Mouse (Mus musculus) stomach, embryonic 14.5 days (tissue): ENCODE measurements around the gene Zfp580. TPM values are rescaled to one million over a fixed set of nuclear protein-coding genes. Genes with fewer than 3 reads are reported as not detected.
"Not testable (repeated sequence)": the region's sequence is repeated elsewhere in the genome, so short reads cannot be mapped to it uniquely, and the experiment has no call there.

ENCODE experiments used
- ATAC-seq: fragments of 200-750 bp; cut with Nextera tagmentation; 2 replicates; pipeline ENCODE4 v1.8.0; 2017; ENCODE audit warnings: low read depth, moderate TSS enrichment; ENCODE audit not compliant: insufficient number of reproducible peaks, insufficient read depth, low FRiP score
- H3K27ac ChIP-seq: fragments of 300-500 bp; sonication (generic); 2 replicates; pipeline ENCODE4 v1.5.1; 2014; ENCODE audit warnings: mild to moderate bottlenecking, low read length, moderate library complexity, mixed read lengths
- H3K27me3 ChIP-seq: fragments of 300-500 bp; sonication (generic); 2 replicates; pipeline ENCODE4 v1.6.1; 2014; ENCODE audit warnings: low read length, control low read depth, mixed read lengths; ENCODE audit not compliant: control insufficient read depth, insufficient read depth
- H3K36me3 ChIP-seq: fragments of 300-500 bp; sonication (generic); 2 replicates; pipeline ENCODE4 v1.6.1; 2014; ENCODE audit warnings: mild to moderate bottlenecking, control low read depth, low read length, moderate library complexity, mixed read lengths; ENCODE audit not compliant: control insufficient read depth, insufficient read depth
- H3K4me1 ChIP-seq: fragments of 300-500 bp; sonication (generic); 2 replicates; pipeline ENCODE4 v1.6.1; 2014; ENCODE audit warnings: low read length, control low read depth, mixed read lengths; ENCODE audit not compliant: control insufficient read depth, insufficient read depth
- H3K4me2 ChIP-seq: fragments of 300-500 bp; sonication (generic); replicated peaks from 2 replicates; pipeline ENCODE4 v1.6.1; 2014; ENCODE audit warnings: low read depth, low read length, control low read depth
- H3K4me3 ChIP-seq: fragments of 300-500 bp; sonication (generic); 2 replicates; pipeline ENCODE4 v1.5.1; 2014; ENCODE audit warnings: low read depth, low read length, control low read depth
- H3K9ac ChIP-seq: fragments of 300-500 bp; sonication (generic); replicated peaks from 2 replicates; pipeline ENCODE4 v1.6.1; 2014; ENCODE audit warnings: low read depth, mild to moderate bottlenecking, control low read depth, low read length, moderate library complexity, mixed read lengths
- H3K9me3 ChIP-seq: fragments of 300-500 bp; sonication (generic); 2 replicates; pipeline ENCODE4 v1.6.1; 2016; ENCODE audit warnings: low read depth, low read length, control low read depth; ENCODE audit not compliant: control insufficient read depth
- WGBS: fragments of 180-500 bp; shearing (Covaris S2); extraction: QIAGEN DNeasy Blood & Tissue Kit; methylation state at CpG from one replicate; pipeline ENCODE4 v1.1.7; 2014; 5-methylcytosine and 5-hydroxymethylcytosine counted together
- polyA plus RNA-seq: library from polyadenylated mRNA; unstranded; fragments of >200 nt; fragmentation: Nextera tagmentation; extraction: Ambion mirVana; gene quantifications from 2 replicates; pipeline ENCODE4 v1.2.1, GENCODE M21; 2014

The Zfp580 gene
- polyA plus RNA-seq, 1 experiment from 2014 or later, result 44.1 TPM

GRCm38 (mm10) chr7:5062360-5063001 is 11.1 kb downstream of the Zfp580 start:
- Histone ChIP-seq H3K9ac (peak overlapping the region; percentile 52), H3K4me2 (peak overlapping the region; percentile 86), H3K9me3 (no peaks in the 10 kb centered on the region), H3K36me3 (peaks cover 12% of the 10 kb centered on the region), H3K4me1 (peaks cover 7% of the 10 kb centered on the region; the same call in 1 of the 2 replicates), H3K27me3 (peaks cover 2% of the 10 kb centered on the region; the same call in 1 of the 2 replicates), H3K4me3 (peak overlapping the region; percentile 63), H3K27ac (peak overlapping the region; percentile 95)
- ATAC-seq, result peak; percentile 57
- WGBS, result under 1% methylated on average over 50 of the region's 51 CpGs

DNA sequence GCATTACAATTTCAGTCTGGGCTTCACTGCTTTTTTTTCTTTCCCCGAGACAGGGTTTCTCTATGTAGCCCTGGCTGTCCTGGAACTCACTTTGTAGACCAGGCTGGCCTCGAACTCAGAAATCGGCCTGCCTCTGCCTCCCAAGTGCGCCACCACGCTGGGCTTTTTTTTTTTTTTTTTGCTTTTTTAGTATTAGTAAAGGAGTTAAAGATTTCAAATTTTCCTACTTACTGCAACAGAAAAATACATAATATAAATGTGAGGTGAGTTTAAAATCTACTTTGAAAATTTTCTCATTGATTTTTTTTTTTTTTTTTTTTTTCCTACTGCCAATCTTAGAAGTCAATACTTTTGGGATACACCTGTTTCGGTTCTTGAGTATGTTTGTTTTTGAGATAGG is 13.5 kb downstream of the Zfp580 start:
- H3K27ac ChIP-seq, result no peak overlapping the region
- peaks cover 34% of the 10 kb centered on the region for H3K36me3 ChIP-seq
- ATAC-seq, result no peak
- WGBS, result 91% methylated on average over 6 of the region's 6 CpGs
- no peak overlapping the region for H3K4me2 ChIP-seq
- H3K27me3 ChIP-seq, result no peaks in the 10 kb centered on the region
- H3K9me3 ChIP-seq, result no peaks in the 10 kb centered on the region
- H3K9ac ChIP-seq, result no peak overlapping the region
- no peak overlapping the region for H3K4me3 ChIP-seq
- peaks cover 7% of the 10 kb centered on the region; the same call in 1 of the 2 replicates for H3K4me1 ChIP-seq

DNA sequence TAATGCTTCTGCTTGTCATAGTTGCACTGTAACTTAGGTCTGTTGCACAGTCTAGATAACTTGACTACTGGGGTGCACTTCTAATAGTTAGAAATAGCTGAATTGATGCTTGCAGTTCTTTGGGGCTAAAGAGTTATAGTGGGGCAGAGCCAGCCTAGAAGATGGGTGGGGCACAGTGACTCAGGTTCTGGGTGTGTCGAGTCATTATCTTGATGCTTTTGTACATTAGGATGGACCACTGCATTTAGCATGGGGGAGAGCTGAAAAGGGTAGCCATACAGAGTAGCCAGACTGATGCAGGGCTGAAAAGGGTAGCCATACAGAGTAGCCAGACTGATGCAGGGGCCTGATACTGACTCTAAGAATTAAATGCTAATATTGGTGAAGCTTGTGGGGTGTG is 22.2 kb downstream of the Zfp580 start:
- Histone ChIP-seq H3K27me3 (no peaks in the 10 kb centered on the region), H3K27ac (no peak overlapping the region), H3K4me2 (no peak overlapping the region), H3K9me3 (no peaks in the 10 kb centered on the region), H3K4me3 (no peak overlapping the region), H3K4me1 (no peaks in the 10 kb centered on the region), H3K9ac (no peak overlapping the region), H3K36me3 (peaks cover 86% of the 10 kb centered on the region)
- WGBS, result 67% methylated on average over 1 of the region's 1 CpGs
- ATAC-seq, result no peak

GRCm38 (mm10) chr7:5074984-5075383 is 23.6 kb downstream of the Zfp580 start:
- no peaks in the 10 kb centered on the region for H3K4me1 ChIP-seq
- WGBS, result 96% methylated on average over 5 of the region's 5 CpGs
- H3K4me3 ChIP-seq, result no peak overlapping the region
- H3K9me3 ChIP-seq, result no peaks in the 10 kb centered on the region
- no peak overlapping the region for H3K4me2 ChIP-seq
- no peaks in the 10 kb centered on the region for H3K27me3 ChIP-seq
- no peak for ATAC-seq
- peaks cover 78% of the 10 kb centered on the region for H3K36me3 ChIP-seq
- no peak overlapping the region for H3K9ac ChIP-seq
- H3K27ac ChIP-seq, result no peak overlapping the region

DNA sequence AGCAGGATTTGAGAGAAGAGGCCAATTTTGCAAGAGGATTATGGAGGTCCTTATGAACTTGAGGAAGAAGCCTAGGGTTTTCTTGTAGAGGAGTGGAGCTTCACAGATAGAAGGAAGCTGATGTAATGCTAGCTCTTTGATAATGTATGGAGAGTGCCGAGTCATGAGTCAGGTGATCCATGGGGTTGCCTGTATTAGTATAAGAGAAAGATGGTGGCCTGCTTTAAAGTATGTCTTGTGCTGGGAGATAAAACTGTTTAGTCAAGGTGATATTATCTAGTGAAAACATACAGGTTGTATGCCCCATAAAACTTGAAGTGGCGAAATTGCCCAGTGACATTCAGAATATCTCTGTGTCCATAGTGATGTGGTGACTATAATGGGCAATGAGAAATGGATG is 25.6 kb downstream of the Zfp580 start:
- H3K27ac ChIP-seq, result no peak overlapping the region
- ATAC-seq, result no peak
- no peaks in the 10 kb centered on the region for H3K27me3 ChIP-seq
- peaks cover 7% of the 10 kb centered on the region; the same call in 1 of the 2 replicates for H3K4me1 ChIP-seq
- H3K4me3 ChIP-seq, result no peak overlapping the region
- H3K36me3 ChIP-seq, result peaks cover 58% of the 10 kb centered on the region
- H3K4me2 ChIP-seq, result no peak overlapping the region
- 78% methylated on average over 2 of the region's 2 CpGs for WGBS
- H3K9ac ChIP-seq, result no peak overlapping the region
- H3K9me3 ChIP-seq, result no peaks in the 10 kb centered on the region

GRCm38 (mm10) chr7:5079365-5080009 is 28.1 kb downstream of the Zfp580 start:
- not testable (repeated sequence) for H3K27me3 ChIP-seq, H3K4me1 ChIP-seq, H3K9me3 ChIP-seq, H3K9ac ChIP-seq
- WGBS, result 51% methylated on average over 9 of the region's 13 CpGs
- Histone ChIP-seq H3K4me2 (peak overlapping the region; percentile 35; the same call in 1 of the 2 replicates), H3K27ac (peak overlapping the region; percentile 75), H3K36me3 (peaks cover 40% of the 10 kb centered on the region), H3K4me3 (peak overlapping the region; percentile 94)
- peak; percentile 4; the same call in 1 of the 2 replicates for ATAC-seq

DNA sequence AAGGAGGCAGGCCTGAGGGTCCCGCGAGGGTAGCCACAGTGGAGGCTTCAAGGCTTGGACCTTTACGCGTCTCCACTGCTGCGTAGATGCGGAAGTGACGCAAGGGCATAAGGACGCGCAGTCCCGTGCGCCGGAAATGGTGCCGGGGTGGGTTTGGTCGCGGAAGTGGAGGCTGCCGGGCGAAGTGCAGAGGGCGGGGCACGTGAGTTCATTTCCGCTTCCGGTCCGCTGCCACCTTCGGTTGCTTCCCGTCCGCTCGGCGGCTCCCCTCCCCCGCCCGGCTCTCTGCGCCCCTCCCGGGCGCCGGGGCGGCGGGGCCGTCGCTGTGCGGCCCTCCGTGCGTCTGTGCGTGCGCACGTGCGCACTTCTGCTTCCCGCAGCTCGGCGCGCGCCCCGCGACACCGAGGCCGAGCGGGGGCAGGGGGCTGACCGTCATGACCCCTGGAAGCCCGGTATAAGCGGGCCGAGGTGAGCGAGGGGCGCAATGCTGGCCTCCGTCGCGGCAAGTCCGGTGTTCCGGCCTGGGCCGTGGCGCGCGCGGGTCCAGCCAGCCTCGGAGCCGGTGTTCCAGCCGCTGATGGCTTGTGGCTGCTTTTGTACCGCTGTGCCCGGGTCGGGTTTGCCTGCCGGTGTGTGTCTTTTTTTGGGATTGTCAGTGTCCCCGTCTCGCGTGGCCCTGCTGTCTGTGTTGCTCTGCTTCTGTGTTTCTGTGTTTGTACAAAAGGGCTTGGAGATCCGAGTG is 28.8 kb downstream of the Zfp580 start, which contains the start of gene Epn1:
Epn1 (plus strand) TSS at position 226 of the 742 bp plus-strand sequence.
- peak within 1 kb of the TSS; percentile 70 for H3K4me2 ChIP-seq
- no peaks in the 10 kb centered on the region for H3K9me3 ChIP-seq
- under 1% methylated on average over 59 of the region's 81 CpGs for WGBS
- H3K4me3 ChIP-seq, result peak within 1 kb of the TSS; percentile 94
- peak; percentile 97 for ATAC-seq
- H3K36me3 ChIP-seq, result peaks cover 39% of the 10 kb centered on the region
- peaks cover 7% of the 10 kb centered on the region; the same call in 1 of the 2 replicates for H3K4me1 ChIP-seq
- peak within 1 kb of the TSS; percentile 96 for H3K9ac ChIP-seq
- peak within 1 kb of the TSS; percentile 91 for H3K27ac ChIP-seq
- no peaks in the 10 kb centered on the region for H3K27me3 ChIP-seq

DNA sequence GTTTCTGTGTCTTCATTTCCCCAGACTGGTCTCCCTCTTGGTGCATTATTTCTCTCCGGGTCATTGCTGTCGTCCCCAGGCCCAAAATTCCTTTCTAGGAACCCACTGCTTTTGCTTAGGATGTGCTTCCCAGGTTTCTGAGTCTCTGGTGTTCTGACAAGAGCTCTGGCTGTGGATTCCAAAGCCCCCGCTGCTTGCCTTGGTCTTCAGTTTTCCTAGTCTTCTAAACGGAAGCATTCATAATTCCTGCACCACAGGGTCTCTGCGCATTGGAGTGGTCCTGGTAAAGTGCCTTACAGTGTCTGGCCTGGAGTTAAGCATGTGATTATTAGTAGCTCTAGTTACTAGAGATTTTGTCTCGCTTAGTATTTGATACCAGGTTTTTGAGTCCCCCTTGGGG is 29.5 kb downstream of the Zfp580 start:
- 16% methylated on average over 6 of the region's 6 CpGs for WGBS
- Histone ChIP-seq H3K4me2 (peak overlapping the region; percentile 70), H3K27ac (peak overlapping the region; percentile 91; the same call in 1 of the 2 replicates), H3K4me3 (peak overlapping the region; percentile 94), H3K4me1 (peaks cover 7% of the 10 kb centered on the region; the same call in 1 of the 2 replicates), H3K36me3 (peaks cover 43% of the 10 kb centered on the region), H3K9ac (peak overlapping the region; percentile 96), H3K9me3 (no peaks in the 10 kb centered on the region), H3K27me3 (no peaks in the 10 kb centered on the region)
- no peak for ATAC-seq
